16 mouse cellular contexts compared by ENCODE assay signal in genomic region chr5:96716273-96717034, GRCm38 (mm10).
DNase-seq lines count a peak whose midpoint lies in the region; ATAC-seq lines count a peak whose summit lies in the region.
"Had no signal": no experiment of that assay in that cellular context is flagged by ENCODE, and none has a peak within 500 bp of the region (broad histone marks: within the 10 kb centered on the region; RNA-seq: fewer than 3 reads in every experiment).

No protein-coding gene starts in this region.

- ATAC-seq in hindbrain, embryonic 13.5 days (ENCODE audit: low FRiP score), result no peak
- ATAC-seq in midbrain, embryonic 15.5 days (replicated peaks), result peak; percentile 86
- ATAC-seq in kidney, embryonic 15.5 days (replicated peaks; ENCODE audit: low FRiP score), result no peak
- no peak for ATAC-seq in CD4-positive, CD25-positive, alpha-beta regulatory T cell, adult 4 months
- ATAC-seq: intestine, embryonic 16.5 days had no signal

- 43% methylated on average over 8 of the region's 8 CpGs for WGBS in hindbrain, embryonic 13.5 days
- WGBS in midbrain, embryonic 15.5 days, result 30% methylated on average over 8 of the region's 8 CpGs
- 57% methylated on average over 8 of the region's 8 CpGs for WGBS in kidney, embryonic 15.5 days

- peak overlapping the region; percentile 64 for H3K27ac ChIP-seq in hindbrain, embryonic 13.5 days
- H3K27ac ChIP-seq in midbrain, embryonic 15.5 days, result peak overlapping the region; percentile 68
- no peak overlapping the region for H3K27ac ChIP-seq in kidney, embryonic 15.5 days
- H3K27ac ChIP-seq: lung, embryonic 15.5 days; macrophage had no signal

- H3K4me1 ChIP-seq in hindbrain, embryonic 13.5 days (replicated peaks), result peaks cover 24% of the 10 kb centered on the region
- H3K4me1 ChIP-seq in midbrain, embryonic 15.5 days, result peaks cover 19% of the 10 kb centered on the region
- H3K4me1 ChIP-seq in kidney, embryonic 15.5 days, result peaks cover 17% of the 10 kb centered on the region

- H3K4me3 ChIP-seq in hindbrain, embryonic 13.5 days, result no peak overlapping the region
- H3K4me3 ChIP-seq in midbrain, embryonic 15.5 days, result no peak overlapping the region
- H3K4me3 ChIP-seq in kidney, embryonic 15.5 days (replicated peaks), result no peak overlapping the region
- H3K4me3 ChIP-seq: heart, embryonic 12.5 days; lung, embryonic 15.5 days had no signal

- no peak overlapping the region for H3K4me2 ChIP-seq in hindbrain, embryonic 13.5 days
- 0 out of 2 replicates have a peak overlapping the region, but pooled peaks have one; percentile 7 for H3K4me2 ChIP-seq in midbrain, embryonic 15.5 days
- H3K4me2 ChIP-seq in kidney, embryonic 15.5 days, result no peak overlapping the region
- H3K4me2 ChIP-seq: heart, embryonic 12.5 days; lung, embryonic 15.5 days had no signal

- H3K9ac ChIP-seq in hindbrain, embryonic 13.5 days, result no peak overlapping the region
- H3K9ac ChIP-seq in midbrain, embryonic 15.5 days, result no peak overlapping the region
- no peak overlapping the region for H3K9ac ChIP-seq in kidney, embryonic 15.5 days
- H3K9ac ChIP-seq: heart, embryonic 12.5 days; lung, embryonic 15.5 days had no signal

- no peaks in the 10 kb centered on the region for H3K36me3 ChIP-seq in hindbrain, embryonic 13.5 days
- H3K36me3 ChIP-seq in midbrain, embryonic 15.5 days (replicated peaks), result no peaks in the 10 kb centered on the region
- peaks cover 57% of the 10 kb centered on the region for H3K36me3 ChIP-seq in kidney, embryonic 15.5 days
- H3K36me3 ChIP-seq: lung, embryonic 15.5 days had no signal

- peak; percentile 35 for DNase-seq in heart, adult 11 months
- no peak for DNase-seq in heart, adult 9 months (ENCODE audit: low spot score in 2 of 2)
- peak; percentile 19 for DNase-seq in Muller cell, postnatal 12 days (ENCODE audit: inconsistent ontology term)
- DNase-seq: cerebellum, adult 9-11 months; gastrocnemius, postnatal 36 days; heart, postnatal 36 days; left cerebral cortex, postnatal 4 days; thymus, postnatal 14 days had no signal

- no peaks in the 10 kb centered on the region for H3K27me3 ChIP-seq in hindbrain, embryonic 13.5 days
- H3K27me3 ChIP-seq in midbrain, embryonic 15.5 days (replicated peaks), result no peaks in the 10 kb centered on the region
- no peaks in the 10 kb centered on the region for H3K27me3 ChIP-seq in kidney, embryonic 15.5 days
- H3K27me3 ChIP-seq: heart, embryonic 12.5 days; lung, embryonic 15.5 days had no signal

- no peaks in the 10 kb centered on the region for H3K9me3 ChIP-seq in hindbrain, embryonic 13.5 days
- H3K9me3 ChIP-seq in midbrain, embryonic 15.5 days, result no peaks in the 10 kb centered on the region
- no peaks in the 10 kb centered on the region for H3K9me3 ChIP-seq in kidney, embryonic 15.5 days (replicated peaks)
- H3K9me3 ChIP-seq: lung, embryonic 15.5 days had no signal

Comparison
In these comparisons a context has a peak if more than half of its experiments do, and no peak if none do; other contexts are left out.
1. DNase-seq: peak in heart, adult 11 months (single experiment) and Muller cell, postnatal 12 days (single experiment); none in heart, adult 9 months (0 of 2).